8 mouse cellular contexts compared by ENCODE assay signal in the genomic region with DNA sequence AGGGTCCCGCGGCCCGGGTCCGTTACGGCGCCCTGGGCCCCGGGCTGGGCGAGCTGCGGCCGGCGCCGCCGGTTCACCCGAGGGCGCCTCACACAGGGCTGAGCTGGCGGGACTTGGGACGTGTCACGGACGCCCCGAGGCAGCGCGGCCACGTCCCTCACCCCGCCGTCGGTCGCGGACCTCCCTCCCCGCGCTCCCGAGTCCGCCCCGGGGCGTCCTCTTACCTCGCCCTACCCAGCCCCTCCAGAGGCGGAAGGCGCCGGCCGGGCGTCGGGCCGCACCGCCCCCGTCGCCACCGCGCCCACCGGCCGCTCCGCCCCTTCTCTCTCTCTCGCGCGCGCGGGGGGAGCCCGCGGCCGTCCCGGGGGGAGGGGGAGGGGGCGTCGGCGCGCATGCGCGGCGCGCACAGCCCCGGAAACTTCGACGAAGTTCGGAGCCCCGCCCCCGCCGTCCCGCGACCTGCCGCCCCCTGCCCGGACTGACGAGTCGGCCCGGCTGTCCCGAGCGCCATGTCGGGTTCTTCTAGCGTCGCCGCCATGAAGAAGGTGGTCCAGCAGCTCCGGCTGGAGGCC. TPM values are rescaled to one million over a fixed set of nuclear protein-coding genes. Genes with fewer than 3 reads are reported as not detected.
A peak's percentile ranks its signal among the peaks of the same experiment; 100 is the strongest.
DNase-seq lines count a peak whose midpoint lies in the region; ATAC-seq lines count a peak whose summit lies in the region.

A gene (minus strand): TSS at position 323 of the 572 bp plus-strand sequence.
A gene (plus strand): TSS at position 377 of the 572 bp plus-strand sequence.

- ATAC-seq in intestine, embryonic 14.5 days (replicated peaks; ENCODE audit: low FRiP score, low TSS enrichment, low read depth): peak; percentile 95

- H3K9me3 ChIP-seq in intestine, embryonic 14.5 days (ENCODE audit: control insufficient read depth, low read length): no peaks in the 10 kb centered on the region

- no peaks in the 10 kb centered on the region for H3K27me3 ChIP-seq in intestine, embryonic 14.5 days (replicated peaks; ENCODE audit: control insufficient read depth, insufficient read depth, low read length)

- intact Hi-C loops in left cerebral cortex, postnatal 36 days (cut with DNase I): loop anchor here (5.0 to 10.0 kb wide), 2 partner anchors 157 to 315 kb away; no protein-coding TSS in a partner anchor

- peak within 1 kb of the TSS; percentile 80 for H3K9ac ChIP-seq in intestine, embryonic 14.5 days (ENCODE audit: low read length)

- H3K4me2 ChIP-seq in intestine, embryonic 14.5 days (ENCODE audit: low read length): peak within 1 kb of the TSS; percentile 65

- peaks cover 14% of the 10 kb centered on the region for H3K4me1 ChIP-seq in intestine, embryonic 14.5 days (replicated peaks; ENCODE audit: control insufficient read depth, insufficient read depth, low read length)

- peak within 1 kb of the TSS; percentile 82 for H3K27ac ChIP-seq in intestine, embryonic 14.5 days (ENCODE audit: low read depth)

- DNase-seq in adrenal gland, adult (ENCODE audit: inconsistent age in 2 of 2, low spot score in 1 of 2): peak; percentile 93 to 96
- DNase-seq in embryo, embryonic 11 days: peak; percentile 94
- DNase-seq in gastrocnemius, postnatal 25 days: peak; percentile 92
- peak; percentile 90 for DNase-seq in intestine, embryonic 14.5 days (ENCODE audit: low spot score)
- peak; percentile 56 to 58 for DNase-seq in left cerebral cortex, postnatal 36 days (ENCODE audit: low spot score in 2 of 2)
- peak; percentile 91 for DNase-seq in mesoderm, embryonic 11.5 days (ENCODE audit: low read depth, low spot score)
- peak; percentile 80 for DNase-seq in right cerebral cortex, postnatal 14 days
- DNase-seq in urinary bladder, postnatal 36 days (ENCODE audit: low spot score in 2 of 2): peak; percentile 80 to 88

- H3K4me3 ChIP-seq in intestine, embryonic 14.5 days (ENCODE audit: low read depth, low read length): peak within 1 kb of the TSS; percentile 73

- under 1% methylated on average over 42 of the region's 88 CpGs for WGBS in intestine, embryonic 14.5 days

- peaks cover 17% of the 10 kb centered on the region for H3K36me3 ChIP-seq in intestine, embryonic 14.5 days (ENCODE audit: control insufficient read depth, insufficient read depth, low read length)

RNA-seq across cellular contexts. Expression of the first gene that starts in this region (rescaled TPM):
- total RNA-seq in gastrocnemius, postnatal 25 days (2021): 1 to 10 TPM; 3.8 to 5.8 TPM
- 3.7 and 4.4 TPM in 2 replicates for polyA plus RNA-seq in intestine, embryonic 14.5 days (2014; fragmentation: Nextera tagmentation; extraction: Ambion mirVana)
- 1 to 10 TPM; 4.4 to 5.1 TPM for total RNA-seq in left cerebral cortex, postnatal 36 days (2021)

RNA-seq across cellular contexts. Expression of the second gene that starts in this region (rescaled TPM):
- 100 to 1,000 TPM; 371 to 383 TPM for total RNA-seq in gastrocnemius, postnatal 25 days (2021)
- polyA plus RNA-seq in intestine, embryonic 14.5 days (2014; fragmentation: Nextera tagmentation; extraction: Ambion mirVana): 1,003 and 1,057 TPM in 2 replicates
- 10 to 100 TPM; 45.4 to 45.7 TPM for total RNA-seq in left cerebral cortex, postnatal 36 days (2021)

Comparison
In these comparisons a context has a peak if more than half of its experiments do, and no peak if none do; other contexts are left out.
1. Peak in every context shown above with its lines: DNase-seq, ATAC-seq, H3K4me3 ChIP-seq and H3K27ac ChIP-seq.
2. RNA of the second gene that starts in this region (total RNA-seq): 371 to 383 TPM in gastrocnemius, postnatal 25 days; 45.4 to 45.7 TPM in left cerebral cortex, postnatal 36 days; every median in the first group is over 4 times any median in the second.